Mouse (Mus musculus) T-helper 17 cell (primary cell): ENCODE results near the gene Smad3.

Source experiments
- in situ Hi-C, 2 experiments: fragments of 300-600 bp; cut with MboI, MseI; formaldehyde crosslinking; loops; 1 replicate in 1 of 2; 2 replicates in 1 of 2; pipeline ENCODE4 v1.15.1; 2025; ENCODE audit warnings: high pct_unique_total_duplicates in 2 of 2

Gene Smad3

DNA sequence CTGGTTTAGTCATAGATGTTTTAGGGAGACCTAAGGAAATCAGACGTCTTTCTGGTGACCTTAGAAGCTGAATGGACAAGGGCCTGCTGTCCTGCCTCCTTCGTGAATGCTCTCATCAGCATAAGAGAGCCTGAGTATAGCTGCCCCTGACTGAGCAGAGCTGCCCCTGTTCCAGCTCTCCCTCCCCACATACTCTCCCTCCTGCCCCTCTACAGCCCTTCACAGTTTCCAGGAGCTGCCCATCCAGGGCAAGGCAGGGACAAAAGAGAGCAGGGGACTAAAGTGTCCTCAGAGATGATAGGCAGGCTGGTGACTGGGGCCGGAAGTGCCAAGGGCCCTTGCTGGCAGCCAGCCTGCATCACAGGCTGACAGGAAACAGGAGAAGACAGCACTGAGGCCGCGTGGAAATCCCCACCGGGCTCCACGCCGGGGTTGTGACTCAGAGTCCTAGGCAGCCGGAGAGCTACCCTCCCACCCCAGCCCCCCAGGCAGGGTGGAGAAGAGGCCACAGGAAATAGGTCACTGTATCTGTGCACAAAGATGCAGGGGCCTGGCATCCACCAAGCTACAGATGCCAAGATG lies 51.6 kb downstream of the Smad3 start:
- in situ Hi-C loops, result loop anchor here (25.0 kb wide), 2 partner anchors 1344 to 1481 kb away; partner anchors contain the start of gene Parp16 (in 1 of the 2)

DNA sequence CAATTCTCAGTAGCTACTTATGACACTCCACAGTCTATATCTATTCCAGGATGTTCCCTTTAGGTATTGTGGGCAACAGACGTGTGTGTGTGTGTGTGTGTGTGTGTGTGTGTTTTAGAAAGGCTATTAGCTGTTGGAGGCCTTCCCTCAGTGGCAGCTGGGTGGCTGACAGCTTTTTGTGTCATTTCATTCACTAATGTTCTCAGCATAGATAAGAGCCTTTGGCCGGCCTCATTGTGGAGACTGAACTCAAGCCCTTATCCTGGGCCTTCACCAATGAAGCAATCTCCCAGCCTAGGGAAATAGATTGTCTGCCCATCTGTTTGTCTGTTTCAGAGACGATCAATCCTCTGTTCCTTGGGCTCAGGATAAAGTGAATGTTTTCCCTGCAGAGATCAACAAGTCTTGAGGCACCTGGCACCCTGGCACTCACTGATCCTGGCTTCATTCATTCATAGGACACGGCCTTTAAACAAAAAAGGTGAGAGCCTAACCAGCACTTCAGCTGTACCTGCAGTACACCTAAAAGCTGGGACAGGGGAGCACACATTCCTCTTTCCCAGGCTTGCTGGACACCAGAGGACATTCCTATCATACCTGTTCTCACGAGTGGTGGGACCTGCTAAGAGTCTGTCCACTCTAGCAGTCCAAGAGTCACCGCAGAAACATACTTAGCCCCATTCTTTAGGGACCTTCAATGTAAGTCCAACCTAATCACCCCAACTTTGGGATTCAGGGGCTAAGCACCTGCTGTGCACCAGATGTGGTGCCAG lies 52.6 kb downstream of the Smad3 start:
- in situ Hi-C loops, result loop anchor here (25.0 kb wide), 2 partner anchors 1343 to 1482 kb away; partner anchors contain the start of gene Parp16 (in 1 of the 2)

DNA sequence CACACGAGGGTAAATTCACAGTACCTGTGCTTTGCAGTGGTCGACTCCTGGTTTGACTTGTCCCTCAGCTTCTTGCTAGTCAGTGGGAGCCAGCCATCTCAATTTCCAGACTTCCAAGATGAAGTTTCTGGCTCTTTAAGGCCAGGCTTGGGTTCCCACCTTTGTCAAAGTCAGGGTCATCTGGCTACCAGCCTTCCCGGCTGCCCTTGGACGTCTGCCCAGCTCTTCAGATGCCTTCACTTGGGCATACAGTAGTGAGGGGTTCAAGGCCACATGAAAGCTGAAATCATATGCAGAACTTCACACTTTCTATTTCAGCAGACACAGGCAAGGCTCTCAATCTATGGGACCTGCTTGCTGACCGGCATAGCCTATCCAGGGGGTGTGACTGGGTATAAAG lies 53.7 kb downstream of the Smad3 start:
- in situ Hi-C loops, result loop anchor here (25.0 kb wide), 2 partner anchors 1342 to 1483 kb away; partner anchors contain the start of gene Parp16 (in 1 of the 2)

DNA sequence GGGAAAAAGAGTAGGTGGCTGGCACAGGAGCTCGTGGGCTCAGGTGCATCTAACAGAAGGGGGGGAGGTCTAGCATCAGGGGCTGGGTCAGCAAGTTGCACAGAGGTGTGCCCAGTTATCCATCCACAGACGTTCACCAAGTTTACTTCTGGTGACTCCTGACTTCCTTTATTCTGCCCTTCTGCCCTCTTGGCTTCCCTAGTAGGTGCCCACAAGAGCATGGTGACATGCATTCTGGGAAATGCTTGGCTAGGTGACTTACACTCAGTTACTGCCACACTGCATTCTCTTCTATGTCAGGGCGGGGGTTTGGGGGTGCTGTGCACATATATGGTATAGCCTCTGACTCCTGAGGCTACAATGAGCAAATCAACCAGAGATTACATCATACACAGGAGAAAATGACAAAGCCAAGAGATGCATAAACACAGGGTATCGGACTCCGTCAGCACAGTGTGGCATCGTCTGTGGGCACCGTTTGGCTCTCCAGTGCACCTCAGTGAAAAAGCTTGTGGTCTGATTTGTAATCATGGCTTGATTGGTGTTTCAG lies 54.5 kb downstream of the Smad3 start:
- in situ Hi-C loops, result loop anchor here (25.0 kb wide), 2 partner anchors 1341 to 1484 kb away; partner anchors contain the start of gene Parp16 (in 1 of the 2)

DNA sequence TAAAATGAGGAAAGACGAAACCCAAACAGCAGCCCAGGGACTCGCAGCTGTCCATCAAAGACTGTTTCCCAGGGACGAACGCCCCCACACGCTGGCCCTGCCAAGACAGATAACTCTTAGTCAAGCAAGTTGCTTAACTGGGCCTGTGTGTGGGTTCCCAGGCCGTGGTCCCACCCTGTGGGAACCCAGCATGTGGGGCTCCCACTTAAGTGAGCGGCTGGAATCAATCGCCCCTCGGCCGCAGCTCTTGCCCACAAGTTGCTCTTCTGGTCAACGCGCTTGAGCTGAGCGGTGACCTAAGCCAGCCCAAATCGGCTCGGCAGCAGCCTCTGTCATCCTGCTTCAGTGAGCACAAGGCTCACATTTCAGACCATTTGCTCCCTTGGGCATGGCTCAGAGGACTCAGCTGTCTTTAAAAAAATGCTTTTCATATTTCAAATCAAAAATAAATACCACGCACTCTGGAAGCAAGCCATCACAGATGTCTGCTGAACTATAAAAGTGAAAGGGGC lies 55.2 kb downstream of the Smad3 start:
- in situ Hi-C loops, result loop anchor here (25.0 kb wide), 2 partner anchors 1340 to 1485 kb away; partner anchors contain the start of gene Parp16 (in 1 of the 2)

DNA sequence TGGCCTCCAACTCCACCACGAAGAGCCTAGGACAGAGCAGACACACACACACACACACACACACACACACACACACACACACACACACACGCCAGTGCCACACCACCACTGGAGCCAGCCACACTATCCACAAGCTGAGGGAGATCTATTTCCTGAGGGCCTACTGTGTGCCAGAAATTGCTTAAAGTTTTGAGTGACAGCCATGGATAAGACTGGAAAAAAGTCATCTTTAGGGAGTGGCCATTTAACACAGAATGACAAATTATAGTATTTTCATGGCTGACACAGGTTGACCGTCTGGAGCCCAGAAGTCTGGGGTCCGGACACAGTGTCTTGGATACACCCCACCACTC lies 55.9 kb downstream of the Smad3 start:
- in situ Hi-C loops, result loop anchor here (25.0 kb wide), 2 partner anchors 1340 to 1485 kb away; partner anchors contain the start of gene Parp16 (in 1 of the 2)

DNA sequence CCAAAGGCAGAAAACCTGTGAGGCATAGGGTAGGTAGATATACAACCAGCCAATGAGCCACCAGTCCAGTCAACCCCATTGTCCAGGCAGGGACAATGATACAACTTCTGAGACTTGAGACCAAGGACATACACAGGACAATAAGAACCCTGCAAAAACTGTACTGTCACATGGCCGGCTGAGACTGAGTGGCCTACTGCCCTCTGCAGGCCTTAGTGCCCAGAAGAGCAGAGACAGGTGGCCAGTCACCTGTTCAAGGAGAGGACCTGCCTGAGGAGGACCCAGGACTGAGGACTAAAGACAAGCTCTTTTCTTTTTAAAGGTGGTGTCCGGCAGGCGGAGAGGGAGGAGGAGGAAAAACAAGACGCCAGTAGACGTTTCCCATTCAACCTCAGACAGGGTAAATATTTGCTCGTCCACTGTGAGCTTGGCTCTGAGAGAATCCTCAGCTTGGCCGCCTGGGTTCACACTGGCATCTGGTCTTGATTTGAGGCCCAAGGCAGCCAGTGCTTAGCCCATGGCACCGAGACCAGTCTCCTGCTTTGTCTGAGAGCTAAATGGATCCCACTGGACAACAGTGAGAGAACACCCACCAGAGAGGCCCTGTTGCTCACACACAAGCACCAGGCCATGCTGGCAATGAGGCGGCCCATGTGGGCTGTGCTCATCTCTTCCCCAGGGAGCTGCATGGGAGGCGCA lies 56.4 kb downstream of the Smad3 start:
- in situ Hi-C loops, result loop anchor here (25.0 kb wide), 2 partner anchors 1339 to 1486 kb away; partner anchors contain the start of gene Parp16 (in 1 of the 2)

DNA sequence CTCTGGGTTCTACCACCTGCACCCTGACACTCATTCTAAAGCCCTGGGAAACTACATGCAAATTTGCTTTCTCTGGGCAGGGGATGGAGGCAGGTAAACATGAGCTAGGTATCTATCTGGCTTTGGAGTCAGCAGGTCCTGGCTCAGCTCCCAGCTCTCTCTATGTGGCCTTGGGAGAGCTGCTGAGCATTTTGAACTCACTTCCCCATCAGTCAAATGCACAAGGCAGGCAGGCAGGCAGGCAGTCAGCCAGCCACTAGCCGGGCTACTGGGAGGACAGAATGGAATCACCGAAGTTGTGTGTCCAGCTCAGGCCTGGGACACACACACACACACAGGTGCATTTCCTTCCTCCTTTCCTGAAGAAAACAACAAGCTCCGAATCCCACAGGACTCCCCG lies 58.6 kb downstream of the Smad3 start:
- in situ Hi-C loops, result loop anchor here in 1 of 2 experiments (10.0 kb wide), 1 partner anchor 314 kb away; no protein-coding TSS in a partner anchor

DNA sequence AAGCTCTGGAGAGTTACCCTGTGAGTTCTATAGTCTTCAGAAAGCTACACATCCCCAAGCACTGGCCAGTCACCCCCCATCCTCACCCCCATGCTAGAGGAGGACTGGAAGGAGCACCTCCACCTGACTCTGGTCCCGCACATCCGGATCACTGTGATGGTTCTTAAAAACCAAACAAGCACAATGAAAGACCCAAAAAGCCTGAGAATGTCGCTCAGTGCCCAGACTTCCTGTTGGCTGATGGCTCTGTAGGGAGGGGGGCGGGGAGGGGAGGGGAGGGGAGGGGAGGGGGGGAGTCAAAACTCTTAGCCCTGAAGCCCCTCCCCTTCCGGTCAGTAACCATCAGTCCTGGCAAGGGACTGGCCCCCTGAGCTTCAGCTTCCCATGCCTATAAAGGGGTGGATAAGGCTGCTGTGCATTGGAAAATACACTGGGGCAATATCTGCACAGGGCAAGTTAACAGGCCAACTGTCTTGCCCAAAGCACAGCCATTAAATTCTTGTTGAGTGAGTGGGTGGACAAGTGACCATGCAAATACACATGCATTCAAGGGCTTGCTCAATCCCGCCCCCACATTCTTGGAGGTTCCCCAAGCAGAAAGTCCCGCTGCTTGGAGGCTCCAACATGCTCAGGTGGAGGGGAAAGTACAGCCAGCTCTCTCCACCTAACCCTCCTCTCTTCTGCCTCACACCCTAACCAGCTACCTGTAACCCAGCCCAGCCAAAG lies 59.3 kb downstream of the Smad3 start:
- in situ Hi-C loops, result loop anchor here in 1 of 2 experiments (10.0 kb wide), 1 partner anchor 314 kb away; no protein-coding TSS in a partner anchor

DNA sequence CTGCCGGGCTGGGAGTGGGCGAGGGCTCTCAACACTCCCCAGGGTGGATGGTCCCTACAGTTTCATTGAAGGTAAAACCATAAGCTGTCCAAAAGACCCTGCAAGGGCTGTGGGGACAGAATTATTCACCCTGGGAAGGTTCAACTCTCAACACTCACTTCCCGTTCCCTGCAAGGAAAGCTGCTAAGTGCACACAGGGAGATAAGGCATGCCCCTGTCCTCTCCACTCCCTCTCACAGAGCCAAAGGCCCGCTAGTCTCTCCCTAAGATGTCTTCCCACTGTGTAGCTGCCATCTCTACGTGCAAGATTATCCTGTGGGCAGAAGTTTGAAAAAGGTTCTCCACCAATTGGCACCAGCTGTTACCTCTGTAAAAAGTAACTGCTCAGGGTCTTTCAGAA lies 60.2 kb downstream of the Smad3 start:
- in situ Hi-C loops, result loop anchor here in 1 of 2 experiments (10.0 kb wide), 1 partner anchor 313 kb away; no protein-coding TSS in a partner anchor

DNA sequence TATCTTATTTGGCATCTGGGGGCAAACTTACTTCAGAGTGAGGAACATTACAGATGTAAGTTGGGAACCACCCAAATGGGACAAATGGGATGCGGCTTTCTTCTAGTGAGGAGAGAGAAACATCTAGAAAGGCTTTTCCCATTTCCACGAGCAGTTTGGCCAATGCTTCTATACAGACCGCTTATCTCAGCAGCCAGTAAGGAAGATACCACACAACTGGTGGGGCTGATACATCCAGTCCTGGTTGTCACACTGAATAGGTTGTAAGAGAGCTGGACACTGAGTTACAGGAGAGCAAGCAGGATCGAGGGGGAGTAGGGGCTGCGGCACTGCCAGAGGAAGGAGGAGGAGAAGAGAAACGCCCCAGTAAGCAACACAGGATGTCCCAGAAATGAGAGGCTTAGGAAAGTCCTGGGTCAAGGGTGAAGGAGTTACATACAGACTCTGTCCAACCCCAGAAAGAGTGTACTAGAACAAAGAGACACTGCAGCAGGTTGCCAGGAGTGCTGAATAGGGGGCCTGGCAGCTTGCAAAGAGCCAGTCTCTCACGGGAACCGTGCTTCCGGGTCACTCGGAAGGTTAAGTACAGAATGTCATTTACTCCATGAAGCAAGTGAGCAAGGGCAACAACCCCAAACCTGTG lies 61.2 kb downstream of the Smad3 start:
- in situ Hi-C loops, result loop anchor here in 1 of 2 experiments (10.0 kb wide), 1 partner anchor 312 kb away; no protein-coding TSS in a partner anchor

DNA sequence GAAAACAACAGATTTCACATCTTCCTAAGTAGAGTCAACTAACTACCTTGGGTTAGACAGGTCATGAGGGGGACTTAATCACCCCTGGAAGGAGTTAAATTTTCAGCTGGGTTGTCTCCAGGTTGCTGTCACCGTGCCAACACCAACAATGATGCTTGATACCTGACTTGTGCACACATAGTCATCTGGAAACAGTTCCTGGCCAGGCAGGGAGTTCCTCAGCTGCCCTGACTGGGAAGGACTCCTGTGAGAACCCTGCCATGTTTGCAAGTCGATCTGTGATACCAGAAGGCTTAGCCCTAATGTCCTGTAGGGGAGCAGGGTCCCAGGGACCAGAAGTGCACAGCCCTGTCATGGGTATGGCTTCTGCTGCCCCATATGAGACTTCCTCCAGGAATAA lies 65.8 kb downstream of the Smad3 start:
- in situ Hi-C loops, result loop anchor here in 1 of 2 experiments (10.0 kb wide), 1 partner anchor 307 kb away; no protein-coding TSS in a partner anchor

DNA sequence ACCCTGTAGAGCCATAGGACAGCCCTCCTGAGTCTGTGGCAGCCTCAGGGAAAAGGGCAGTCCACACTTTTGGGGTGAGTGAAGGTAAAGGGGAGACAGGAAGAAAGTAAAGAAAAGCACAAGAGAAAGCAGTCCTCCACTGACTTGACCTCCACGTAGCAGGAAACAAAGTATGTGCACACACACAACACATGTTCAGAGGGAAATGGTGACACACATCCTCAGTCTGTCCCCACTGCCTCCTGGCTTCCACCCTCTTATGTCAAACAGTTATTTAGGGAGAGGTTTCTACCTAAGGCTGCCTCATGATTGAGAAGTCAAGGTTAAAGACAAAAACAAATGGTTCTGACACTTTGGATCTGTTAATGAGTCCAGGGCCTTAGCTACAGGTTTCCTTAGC lies 67.3 kb downstream of the Smad3 start:
- in situ Hi-C loops, result loop anchor here in 1 of 2 experiments (10.0 kb wide), 1 partner anchor 306 kb away; no protein-coding TSS in a partner anchor

DNA sequence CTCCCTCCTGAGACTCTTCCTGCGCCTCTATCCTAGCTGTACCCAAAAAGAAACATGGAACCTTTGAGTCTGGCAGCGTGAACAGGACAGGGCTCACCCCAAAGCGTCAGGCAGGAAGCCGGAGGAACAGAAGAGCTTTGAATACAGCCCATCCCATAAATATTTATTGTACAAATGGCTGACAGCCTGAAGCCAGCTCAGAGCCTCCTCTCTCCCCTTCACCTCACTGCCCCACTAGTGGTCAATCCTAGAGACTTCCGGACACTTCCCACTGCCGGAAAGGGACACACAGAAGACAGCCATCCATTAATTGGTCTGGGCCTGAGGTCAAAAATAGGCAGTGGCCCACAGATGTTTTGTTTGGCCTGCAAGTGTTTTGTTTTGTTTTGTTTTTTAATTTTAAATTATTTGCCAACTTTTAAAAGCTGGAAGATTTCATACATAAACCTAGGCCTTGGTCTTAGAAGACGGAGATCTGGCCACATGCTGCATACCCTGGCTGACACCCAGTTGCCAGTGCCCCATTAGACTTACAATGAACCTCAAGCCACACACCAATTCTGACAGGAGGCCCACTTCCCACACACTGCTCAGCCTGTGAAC lies 70.3 kb downstream of the Smad3 start:
- in situ Hi-C loops, result loop anchor here in 1 of 2 experiments (10.0 kb wide), 1 partner anchor 1953 kb away; no protein-coding TSS in a partner anchor

DNA sequence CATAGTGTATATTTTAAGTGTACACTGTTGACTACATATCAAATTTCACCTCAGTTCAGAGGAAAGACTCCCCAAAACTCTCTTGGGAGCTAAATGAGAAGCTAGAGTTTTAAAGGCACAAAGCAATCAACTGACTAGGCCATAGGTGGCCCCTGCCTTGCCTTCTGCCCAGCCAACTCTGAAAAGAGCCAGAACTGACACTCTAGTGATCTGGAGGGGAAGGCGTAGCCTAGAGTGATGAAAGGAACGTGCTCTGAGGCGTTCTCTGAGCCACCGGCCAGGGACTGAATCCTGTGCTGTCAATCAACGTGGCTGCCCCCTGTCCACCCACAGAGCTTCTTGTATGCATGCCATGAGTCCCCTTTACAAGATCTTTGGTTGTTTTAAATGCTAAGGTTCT lies 72.4 kb downstream of the Smad3 start:
- in situ Hi-C loops, result loop anchor here in 1 of 2 experiments (10.0 kb wide), 1 partner anchor 1951 kb away; no protein-coding TSS in a partner anchor

DNA sequence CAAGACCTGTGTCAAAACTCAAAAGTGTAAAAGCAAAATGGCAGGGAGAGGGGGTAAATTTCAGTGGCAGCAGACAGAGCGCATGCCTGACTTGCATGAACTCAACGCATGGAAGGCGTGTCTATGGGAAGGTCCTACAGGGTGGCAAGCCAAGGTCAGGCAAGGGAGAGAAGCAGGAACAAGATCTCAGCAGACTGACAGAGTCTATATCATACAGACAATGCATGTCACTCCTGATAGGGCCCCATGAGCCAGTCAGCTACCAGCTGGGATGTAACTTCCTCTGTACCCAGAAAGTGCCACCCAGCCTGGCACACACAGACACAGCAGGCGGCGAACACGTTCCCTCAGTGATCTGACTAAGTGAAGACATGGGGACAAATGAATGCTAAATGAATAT lies 73.5 kb downstream of the Smad3 start:
- in situ Hi-C loops, result loop anchor here in 1 of 2 experiments (10.0 kb wide), 1 partner anchor 1949 kb away; no protein-coding TSS in a partner anchor

DNA sequence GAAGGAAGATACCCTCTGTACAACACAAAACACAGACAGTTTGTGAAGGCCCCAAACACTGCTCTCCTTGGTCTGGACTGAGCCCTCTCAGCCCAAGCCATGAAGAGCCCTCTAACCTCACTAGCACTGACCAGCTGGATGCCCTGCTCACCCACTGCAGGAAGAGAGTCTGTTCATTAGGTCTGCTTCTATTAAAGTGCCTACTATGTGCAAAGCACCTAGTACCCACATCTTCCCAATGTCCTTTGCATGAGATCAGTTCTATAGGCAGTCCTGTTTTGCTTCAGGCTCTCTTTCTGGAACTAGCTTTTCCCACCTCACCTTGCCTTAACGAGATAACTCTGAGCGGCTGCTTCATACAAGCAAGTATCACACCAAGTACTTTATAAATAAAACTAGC lies 74.9 kb downstream of the Smad3 start:
- in situ Hi-C loops, result loop anchor here in 1 of 2 experiments (10.0 kb wide), 1 partner anchor 1948 kb away; no protein-coding TSS in a partner anchor

DNA sequence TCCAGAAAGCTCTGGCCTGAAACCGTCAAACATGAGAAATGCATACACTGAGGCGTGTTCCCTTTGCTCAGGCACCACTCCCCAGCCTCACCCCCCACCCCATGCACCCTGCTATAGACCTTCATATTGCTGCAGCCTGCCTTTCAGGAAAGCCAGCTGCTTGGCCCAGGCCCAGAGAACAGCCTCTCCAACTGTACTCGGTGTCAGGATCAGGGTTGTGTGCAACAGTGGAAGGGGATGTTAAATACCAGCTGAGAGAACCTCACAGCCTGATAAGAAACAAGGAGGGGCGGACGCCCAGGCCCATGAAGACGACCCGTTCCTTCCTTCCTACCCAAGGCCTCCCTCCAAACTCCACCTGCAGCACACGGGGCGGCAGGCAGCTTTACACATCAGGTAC lies 75.5 kb downstream of the Smad3 start:
- in situ Hi-C loops, result loop anchor here in 1 of 2 experiments (10.0 kb wide), 1 partner anchor 1948 kb away; no protein-coding TSS in a partner anchor

DNA sequence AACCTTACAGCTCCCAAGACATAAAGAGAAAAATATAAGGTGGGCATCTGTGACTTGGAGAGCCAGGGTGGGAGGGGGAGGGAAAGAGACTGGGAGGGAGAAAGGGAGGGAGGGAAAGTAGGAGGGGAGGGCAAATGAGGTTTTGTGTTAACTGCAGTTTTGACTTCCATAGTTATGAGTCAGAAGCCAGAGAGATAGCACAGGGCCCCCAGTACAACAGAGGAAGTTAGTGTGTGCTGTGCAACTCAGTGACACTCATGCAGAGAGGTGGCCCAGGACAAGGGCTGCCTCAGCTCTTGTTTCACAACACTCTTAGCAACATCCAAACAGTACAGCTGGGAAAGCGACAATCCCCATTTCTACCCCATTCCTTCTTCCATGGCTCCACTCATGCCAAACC lies 79.7 kb downstream of the Smad3 start:
- in situ Hi-C loops, result no loop called here
